Mouse (Mus musculus) bone marrow, adult 2 months (tissue): ENCODE measurements around the gene Nmt1.

Experiments
- CTCF ChIP-seq: fragments of 200-500 bp; IDR thresholded peaks from 2 replicates; pipeline ENCODE4 v1.5.1; 2011; ENCODE audit warnings: low read length, control low read depth; ENCODE audit not compliant: control insufficient read depth, insufficient read depth
- POLR2A ChIP-seq: fragments of 200-500 bp; IDR thresholded peaks from 2 replicates; pipeline ENCODE4 v1.6.1; 2011; ENCODE audit warnings: low read depth, mild to moderate bottlenecking, control low read depth, low read length, borderline replicate concordance; ENCODE audit not compliant: control insufficient read depth

- TF ChIP-seq CTCF (no peak), POLR2A (no peak)
These were observed 317 bp upstream of the Nmt1 start for GRCm38 (mm10) chr11:103027570-103028175.
